Mouse (Mus musculus) heart, embryonic 14.5 days (tissue): ENCODE data around the gene Map4k2. TPM values are rescaled to one million over a fixed set of nuclear protein-coding genes. Genes with fewer than 3 reads are reported as not detected.
A peak's percentile ranks its signal among the peaks of the same experiment; 100 is the strongest.

Experiments used
- ATAC-seq: fragments of 200-750 bp; cut with Nextera tagmentation; 2 replicates; pipeline ENCODE4 v1.8.0; 2017; ENCODE audit warnings: low read depth, moderate TSS enrichment; ENCODE audit not compliant: insufficient number of reproducible peaks, insufficient read depth, low FRiP score
- H3K27ac ChIP-seq, 2 experiments: fragments of 200-500 bp in 1 of 2; fragments of 300-500 bp in 1 of 2; sonication (generic) in 1 of 2; replicated peaks in 1 of 2; 2 replicates each; pipeline ENCODE4 v1.5.1; 2012 to 2014; ENCODE audit warnings: low read depth in 2 of 2, low read length in 2 of 2, control low read depth in 1 of 2, mild to moderate bottlenecking in 1 of 2, mixed read lengths in 1 of 2; ENCODE audit not compliant: control insufficient read depth in 1 of 2, insufficient read depth in 1 of 2
- H3K27me3 ChIP-seq: fragments of 300-500 bp; sonication (generic); 2 replicates; pipeline ENCODE4 v1.6.1; 2014; ENCODE audit warnings: mild to moderate bottlenecking, low read length, control low read depth; ENCODE audit not compliant: control insufficient read depth, insufficient read depth
- H3K36me3 ChIP-seq: fragments of 300-500 bp; sonication (generic); 2 replicates; pipeline ENCODE4 v1.6.1; 2014; ENCODE audit warnings: mild to moderate bottlenecking, control low read depth, low read length, mixed read lengths; ENCODE audit not compliant: control insufficient read depth, insufficient read depth
- H3K4me1 ChIP-seq, 2 experiments: fragments of 200-500 bp in 1 of 2; fragments of 300-500 bp in 1 of 2; sonication (generic) in 1 of 2; 2 replicates each; pipeline ENCODE4 v1.6.1; 2012 to 2014; ENCODE audit warnings: low read length in 2 of 2, control low read depth in 1 of 2, mixed read lengths in 1 of 2; ENCODE audit not compliant: control insufficient read depth in 2 of 2, insufficient read depth in 2 of 2
- H3K4me2 ChIP-seq: fragments of 300-500 bp; sonication (generic); 2 replicates; pipeline ENCODE4 v1.6.1; 2014; ENCODE audit warnings: mild to moderate bottlenecking, low read length
- H3K4me3 ChIP-seq, 2 experiments: fragments of 200-500 bp in 1 of 2; fragments of 300-500 bp in 1 of 2; sonication (generic) in 1 of 2; 2 replicates each; pipeline ENCODE4 v1.5.1; 2012 to 2014; ENCODE audit warnings: low read length in 2 of 2, mild to moderate bottlenecking in 2 of 2, control low read depth in 1 of 2, low read depth in 1 of 2, moderate library complexity in 1 of 2; ENCODE audit not compliant: control insufficient read depth in 1 of 2, insufficient read depth in 1 of 2
- H3K9ac ChIP-seq: fragments of 300-500 bp; sonication (generic); 2 replicates; pipeline ENCODE4 v1.6.1; 2014; ENCODE audit warnings: mild to moderate bottlenecking, low read length
- H3K9me3 ChIP-seq: fragments of 300-500 bp; sonication (generic); 2 replicates; pipeline ENCODE4 v1.6.1; 2016; ENCODE audit warnings: low read length, control low read depth; ENCODE audit not compliant: control insufficient read depth
- WGBS: fragments of 180-500 bp; shearing (Covaris S2); extraction: QIAGEN DNeasy Blood & Tissue Kit; methylation state at CpG from one replicate; pipeline ENCODE4 v1.1.7; 2014; 5-methylcytosine and 5-hydroxymethylcytosine counted together
- polyA plus RNA-seq: library from polyadenylated mRNA; unstranded; fragments of >200 nt; fragmentation: Nextera tagmentation; extraction: Ambion mirVana; gene quantifications from 2 replicates; pipeline ENCODE4 v1.2.1, GENCODE M21; 2014

Map4k2 gene
- polyA plus RNA-seq, 1 experiment from 2014 or later = 13.0 TPM

GRCm38 (mm10) chr19:6334673-6335457 is 6.1 kb upstream of the Map4k2 start, which contains the start of gene Men1:
Gene Men1, plus strand, starts transcription at chr19:6334979.
- Histone ChIP-seq H3K4me1 (peaks cover 18 to 23% of the 10 kb centered on the region in 2 experiments), H3K4me3 (peak within 1 kb of the TSS; percentile 67 to 93), H3K36me3 (peaks cover 33% of the 10 kb centered on the region), H3K27ac (peak within 1 kb of the TSS; percentile 79 to 92), H3K27me3 (no peaks in the 10 kb centered on the region), H3K4me2 (peak within 1 kb of the TSS; percentile 94), H3K9ac (peak within 1 kb of the TSS; percentile 92), H3K9me3 (no peaks in the 10 kb centered on the region)
- ATAC-seq = peak; percentile 90
- WGBS = under 1% methylated on average over 41 of the region's 43 CpGs

GRCm38 (mm10) chr19:6335458-6335827 is 5.5 kb upstream of the Map4k2 start:
- H3K4me2 ChIP-seq = peak overlapping the region; percentile 94
- H3K4me1 ChIP-seq = peaks cover 23 to 24% of the 10 kb centered on the region in 2 experiments
- WGBS = 1% methylated on average over 25 of the region's 25 CpGs
- peak overlapping the region; percentile 67 to 93 for H3K4me3 ChIP-seq
- H3K27me3 ChIP-seq = no peaks in the 10 kb centered on the region
- H3K9ac ChIP-seq = peak overlapping the region; percentile 92
- no peaks in the 10 kb centered on the region for H3K9me3 ChIP-seq
- ATAC-seq = no peak
- peak overlapping the region in 1 of 2 experiments; percentile 72; a peak in 2 of 4 replicates for H3K27ac ChIP-seq
- H3K36me3 ChIP-seq = peaks cover 38% of the 10 kb centered on the region

- Histone ChIP-seq H3K27ac (no peak overlapping the region), H3K4me3 (peak overlapping the region in 1 of 2 experiments; percentile 93; a peak in 1 of 4 replicates), H3K9ac (peak overlapping the region; percentile 92), H3K27me3 (no peaks in the 10 kb centered on the region), H3K4me1 (peaks cover 25% of the 10 kb centered on the region in 2 experiments), H3K36me3 (peaks cover 38% of the 10 kb centered on the region), H3K4me2 (peak overlapping the region; percentile 94), H3K9me3 (no peaks in the 10 kb centered on the region)
- no peak for ATAC-seq
- WGBS = 92% methylated on average over 10 of the region's 10 CpGs
Measured at GRCm38 (mm10) chr19:6336920-6337319, 4.0 kb upstream of the Map4k2 start.

- Histone ChIP-seq H3K4me3 (no peak overlapping the region), H3K9ac (no peak overlapping the region), H3K36me3 (peaks cover 42% of the 10 kb centered on the region), H3K4me2 (no peak overlapping the region), H3K27ac (no peak overlapping the region), H3K27me3 (no peaks in the 10 kb centered on the region), H3K9me3 (no peaks in the 10 kb centered on the region), H3K4me1 (peaks cover 23 to 24% of the 10 kb centered on the region in 2 experiments)
- no peak for ATAC-seq
- WGBS = 94% methylated on average over 7 of the region's 7 CpGs
Measured at GRCm38 (mm10) chr19:6338171-6338570, 2.8 kb upstream of the Map4k2 start.

GRCm38 (mm10) chr19:6338716-6339115 is 2.2 kb upstream of the Map4k2 start:
- ATAC-seq = no peak
- Histone ChIP-seq H3K27ac (no peak overlapping the region), H3K9ac (no peak overlapping the region), H3K4me1 (peaks cover 23 to 24% of the 10 kb centered on the region in 2 experiments), H3K27me3 (no peaks in the 10 kb centered on the region), H3K36me3 (peaks cover 43% of the 10 kb centered on the region), H3K4me2 (no peak overlapping the region), H3K4me3 (no peak overlapping the region), H3K9me3 (no peaks in the 10 kb centered on the region)
- 79% methylated on average over 11 of the region's 11 CpGs for WGBS

GRCm38 (mm10) chr19:6339191-6339590 is 1.7 kb upstream of the Map4k2 start:
- no peak overlapping the region for H3K4me3 ChIP-seq
- no peaks in the 10 kb centered on the region for H3K9me3 ChIP-seq
- no peak overlapping the region for H3K4me2 ChIP-seq
- H3K9ac ChIP-seq = no peak overlapping the region
- H3K27ac ChIP-seq = no peak overlapping the region
- peaks cover 22 to 24% of the 10 kb centered on the region in 2 experiments for H3K4me1 ChIP-seq
- WGBS = 96% methylated on average over 6 of the region's 6 CpGs
- ATAC-seq = no peak
- H3K36me3 ChIP-seq = peaks cover 47% of the 10 kb centered on the region
- no peaks in the 10 kb centered on the region for H3K27me3 ChIP-seq

- ATAC-seq = no peak
- H3K27ac ChIP-seq = peak overlapping the region; percentile 25 to 63; a peak in 3 of 4 replicates
- H3K4me1 ChIP-seq = peaks cover 19 to 24% of the 10 kb centered on the region in 2 experiments
- no peaks in the 10 kb centered on the region for H3K9me3 ChIP-seq
- H3K4me2 ChIP-seq = peak overlapping the region; percentile 98
- WGBS = 64% methylated on average over 15 of the region's 15 CpGs
- H3K27me3 ChIP-seq = no peaks in the 10 kb centered on the region
- peak overlapping the region; percentile 84; the same call in 1 of the 2 replicates for H3K9ac ChIP-seq
- H3K4me3 ChIP-seq = no peak overlapping the region
- peaks cover 53% of the 10 kb centered on the region for H3K36me3 ChIP-seq
Measured at GRCm38 (mm10) chr19:6339890-6340504, 938 bp upstream of the Map4k2 start.
